Mouse (Mus musculus): ENCODE results near the gene Rreb1.
A peak's percentile ranks its signal among the peaks of the same experiment; 100 is the strongest.

The Rreb1 gene

DNA sequence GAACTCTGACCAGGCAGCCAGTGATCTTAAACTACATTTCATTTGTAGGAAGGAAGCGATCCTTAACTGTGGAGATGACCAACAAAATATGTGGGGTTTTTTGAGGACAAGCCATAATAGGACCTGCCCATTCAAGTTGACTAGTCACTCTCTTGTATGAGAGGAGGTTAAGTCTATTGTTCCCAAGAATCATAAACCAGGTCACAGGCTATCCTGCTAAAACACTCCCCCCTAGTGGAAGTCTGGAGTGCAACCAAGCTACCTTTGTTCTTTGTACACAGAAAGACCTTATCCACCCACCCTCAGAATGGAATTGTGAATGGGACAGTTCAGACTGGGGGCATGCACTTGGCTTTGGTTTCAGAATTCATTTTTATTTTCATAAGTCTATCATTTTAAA lies 166.1 kb downstream of the Rreb1 start:
- DNase-seq (ENCODE audit: low spot score in 2 of 2), result no peak

DNA sequence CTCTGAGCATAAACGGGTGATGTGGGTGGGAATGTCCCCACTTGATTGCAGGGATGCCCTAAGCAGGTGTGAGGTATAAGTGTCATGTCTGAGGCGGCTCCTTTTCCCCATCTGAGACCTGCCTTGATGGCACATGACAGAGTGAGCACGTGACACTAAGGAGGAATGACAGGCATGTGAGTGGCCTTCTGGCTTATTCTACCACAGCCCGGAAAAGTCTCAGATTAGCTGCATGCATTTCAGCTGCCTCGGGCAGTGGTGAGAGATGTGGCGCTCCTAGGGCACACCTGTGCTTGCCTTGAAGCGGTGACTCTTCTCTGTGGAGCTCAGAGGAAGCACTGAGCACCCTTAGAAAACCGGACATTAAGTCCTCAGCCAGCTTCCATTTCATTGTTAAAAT lies 167.2 kb downstream of the Rreb1 start:
- DNase-seq (ENCODE audit: low spot score in 2 of 2), result no peak

DNA sequence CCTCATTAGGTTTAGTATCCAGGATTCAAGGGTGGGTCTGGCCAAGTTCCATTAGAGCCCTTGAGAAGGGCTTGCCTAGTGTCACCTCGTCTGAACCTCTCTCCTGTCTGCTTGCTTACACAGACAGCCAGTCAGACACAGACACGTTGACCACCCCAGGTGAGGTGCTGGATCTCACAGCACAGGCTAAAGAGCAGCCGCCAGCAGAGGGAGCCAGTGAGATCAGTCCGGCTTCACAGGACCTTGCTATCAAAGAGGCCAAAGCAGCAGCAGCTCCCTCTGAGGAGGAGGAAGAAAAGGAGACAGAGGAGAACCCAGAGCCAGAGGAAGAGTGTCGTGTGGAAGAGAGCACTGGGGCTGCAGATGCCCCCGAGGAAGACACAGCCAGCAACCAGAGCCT lies 168.5 kb downstream of the Rreb1 start:
- peak; percentile 50 to 75 for DNase-seq (ENCODE audit: low spot score in 2 of 2)

DNA sequence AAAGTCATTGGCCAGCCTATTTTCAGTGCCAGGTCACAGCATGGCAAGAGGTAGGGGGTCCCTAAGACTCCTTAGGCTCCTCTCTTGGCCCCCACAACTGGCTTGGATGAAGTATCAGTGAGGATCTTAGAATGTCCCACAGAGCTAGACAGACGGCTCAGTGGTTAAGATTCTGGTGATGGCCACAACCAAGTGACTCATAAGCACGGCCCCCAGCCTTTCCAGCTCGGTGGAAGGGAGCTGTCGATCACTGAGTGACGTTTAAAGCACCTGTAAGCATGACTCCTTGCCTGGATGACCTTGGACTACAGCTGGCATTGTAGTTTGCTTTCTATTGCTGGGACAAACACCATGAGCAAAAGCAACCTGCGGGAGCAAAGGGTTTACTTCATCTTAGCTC lies 174.8 kb downstream of the Rreb1 start:
- DNase-seq (ENCODE audit: low spot score in 2 of 2), result no peak

DNA sequence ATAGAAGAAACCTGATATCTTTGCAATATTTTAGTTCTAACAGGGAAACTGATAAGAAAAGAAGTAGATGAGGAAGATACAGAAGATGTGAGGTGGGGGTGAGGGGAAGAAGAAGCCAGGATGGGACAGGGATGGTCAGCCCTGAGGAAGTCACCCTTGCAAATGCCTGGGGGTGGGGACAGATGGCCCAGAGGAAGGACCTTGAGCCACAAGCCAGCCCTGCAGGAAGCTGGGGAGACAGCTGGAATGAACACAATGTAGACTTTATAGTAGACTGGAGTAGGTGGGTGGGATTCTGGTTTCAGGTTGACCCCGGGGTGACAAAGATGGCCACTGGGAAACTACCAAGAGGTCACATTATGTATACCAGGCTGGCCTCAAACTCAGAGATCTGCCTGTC lies 176.1 kb downstream of the Rreb1 start:
- no peak for DNase-seq (ENCODE audit: low spot score in 2 of 2)

DNA sequence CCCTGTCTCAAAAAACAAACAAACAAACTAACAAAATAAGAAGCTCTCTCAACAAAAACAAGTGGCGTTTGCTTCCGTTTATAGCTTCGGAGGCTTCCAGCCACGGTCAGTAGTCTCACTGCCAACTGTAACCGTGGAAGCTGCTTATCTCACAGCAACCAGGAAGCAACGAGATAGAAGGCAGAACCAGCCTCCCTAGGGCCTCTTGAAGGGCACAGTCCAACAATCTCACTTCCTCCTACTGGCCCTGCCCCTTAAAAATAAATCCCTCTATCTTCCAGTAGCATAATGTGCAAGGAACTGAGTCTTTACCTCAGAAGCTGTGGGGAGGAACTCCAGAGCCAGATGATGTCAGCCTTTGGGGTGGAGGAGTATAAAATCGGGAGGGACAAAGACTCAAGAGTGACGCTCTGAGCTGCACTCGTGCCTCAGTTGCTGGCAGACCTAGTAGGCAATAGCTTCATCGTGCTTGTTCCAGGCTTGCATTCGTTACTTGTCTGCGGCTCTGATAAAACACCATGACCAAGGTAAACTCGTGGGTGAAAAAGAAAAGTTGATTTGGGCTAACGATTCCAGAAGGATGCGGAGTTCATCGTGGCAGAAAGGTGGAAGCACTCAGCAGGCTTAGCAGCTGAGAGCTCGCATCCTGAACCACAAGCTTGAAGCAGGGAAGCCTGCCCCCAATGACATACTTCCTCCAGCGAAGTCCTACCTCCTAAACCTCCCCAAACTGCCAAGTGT lies 180.5 kb downstream of the Rreb1 start:
- DNase-seq (ENCODE audit: low spot score in 2 of 2), result peak in 1 of 2 experiments; percentile 53

DNA sequence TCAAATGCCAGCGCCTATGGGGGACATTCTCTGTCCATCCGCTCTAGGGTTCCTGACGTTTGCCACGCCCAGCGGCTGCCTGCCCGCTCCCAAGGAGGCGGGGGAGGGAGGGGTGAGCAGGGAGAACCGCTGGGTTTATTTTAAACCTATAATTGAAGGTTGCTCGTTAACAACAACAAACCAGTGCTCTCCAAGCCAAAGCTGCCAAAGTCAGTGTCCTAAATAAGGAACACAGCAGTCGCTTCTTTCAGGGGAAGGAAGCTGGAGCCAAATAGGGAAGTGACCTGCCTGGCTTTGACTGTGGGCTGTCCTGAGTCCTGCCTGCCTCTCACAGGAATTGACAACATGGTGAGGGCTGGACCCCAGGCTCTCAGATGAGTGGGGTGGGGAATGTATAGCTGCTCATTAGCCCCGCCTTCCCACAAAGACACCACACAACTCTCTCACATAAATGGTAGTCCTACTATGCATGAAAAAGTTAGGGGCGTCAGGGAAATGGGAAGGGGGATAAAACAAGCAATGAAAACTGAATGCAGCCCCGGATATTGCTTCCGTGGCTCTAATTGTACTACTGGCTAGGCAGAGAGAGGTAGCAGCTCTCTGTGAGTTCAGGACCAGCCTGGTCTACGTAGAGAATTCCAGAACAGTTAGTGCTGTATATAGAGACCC lies 181.2 kb downstream of the Rreb1 start:
- DNase-seq (ENCODE audit: low spot score in 2 of 2), result no peak

GRCm38 (mm10) chr13:37959936-37960335 lies 181.7 kb downstream of the Rreb1 start:
- no peak for DNase-seq (ENCODE audit: low spot score in 2 of 2)

GRCm38 (mm10) chr13:37962541-37962940 lies 184.3 kb downstream of the Rreb1 start:
- DNase-seq (ENCODE audit: low spot score in 2 of 2), result no peak

DNA sequence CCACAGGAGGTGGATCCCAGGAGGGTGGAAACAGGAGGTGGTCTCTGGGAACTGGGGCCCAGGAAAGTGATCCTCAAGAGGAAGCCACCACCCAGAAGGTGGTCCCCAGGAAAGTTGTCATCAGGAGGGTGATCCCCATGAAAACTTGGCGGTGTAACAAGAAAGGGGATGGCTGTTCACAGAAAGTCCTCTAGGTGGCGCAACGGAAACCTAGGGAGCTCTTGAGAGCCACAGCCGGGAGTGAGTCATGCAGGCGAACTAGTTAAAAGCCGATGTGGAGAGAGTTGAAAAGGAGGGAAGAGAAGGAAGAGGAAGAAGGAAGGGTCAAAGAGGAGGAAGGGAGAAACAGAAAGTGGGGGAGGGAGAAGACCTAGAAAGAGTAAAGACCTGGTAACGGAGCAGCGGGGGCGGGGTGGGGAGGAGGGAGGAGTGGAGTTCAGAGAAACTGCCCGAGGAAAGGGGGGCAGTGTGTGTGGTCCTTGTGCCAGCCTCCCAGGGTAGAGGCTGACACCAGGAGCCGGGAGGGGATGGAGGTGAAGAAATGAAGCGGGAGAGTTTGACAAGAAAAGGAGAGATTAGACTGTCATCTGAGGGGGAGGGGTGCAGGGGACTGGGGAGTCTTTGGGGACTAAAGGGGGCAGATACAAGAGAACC lies 185.3 kb downstream of the Rreb1 start:
- DNase-seq (ENCODE audit: low spot score in 2 of 2), result peak; percentile 56 to 71

DNA sequence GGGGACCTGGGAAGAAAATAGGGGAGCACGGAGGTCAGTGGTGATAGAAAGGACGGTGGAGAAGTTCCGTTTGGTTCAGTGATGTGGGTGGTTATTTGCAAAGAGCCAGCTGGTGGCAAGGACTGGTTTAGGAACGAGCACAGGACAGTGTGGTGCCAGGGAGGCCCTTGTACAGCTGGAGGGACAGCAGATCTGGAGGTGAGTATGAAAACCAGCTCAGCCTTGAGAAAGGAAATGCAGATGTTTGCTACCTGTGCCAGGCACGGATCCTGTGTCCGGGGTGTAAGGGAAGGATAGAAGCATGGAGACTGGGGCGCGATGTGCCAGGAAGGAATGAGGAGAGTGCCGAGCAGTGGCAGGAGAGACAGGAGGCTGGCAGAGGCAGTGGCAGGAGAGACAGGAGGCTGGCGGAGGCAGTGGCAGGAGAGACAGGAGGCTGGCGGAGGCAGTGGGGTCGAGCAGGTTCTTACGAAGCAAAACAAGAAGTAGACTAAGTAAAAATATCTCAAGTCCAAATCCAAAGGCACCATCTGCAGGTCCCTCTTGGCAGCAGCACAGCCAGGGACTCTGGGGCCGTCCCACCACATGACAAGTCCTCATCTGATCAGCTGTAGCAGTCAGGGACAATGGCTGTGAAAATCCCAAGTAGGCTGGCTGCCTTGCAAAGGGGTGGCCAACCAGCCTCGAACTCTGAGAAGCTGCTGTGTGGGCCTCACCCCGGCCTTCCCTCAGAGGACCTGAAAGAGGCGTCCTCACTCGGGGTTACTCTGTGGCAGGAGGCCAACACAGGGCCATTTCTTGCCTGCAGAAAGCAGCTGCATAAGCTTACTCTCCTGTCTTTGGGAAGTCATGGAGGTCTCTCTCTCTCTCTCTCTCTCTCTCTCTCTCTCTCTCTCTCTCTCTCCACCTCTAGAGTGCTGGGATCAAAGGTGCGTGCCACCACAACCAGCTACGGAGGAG lies 186.2 kb downstream of the Rreb1 start:
- no peak for DNase-seq (ENCODE audit: low spot score in 2 of 2)

DNA sequence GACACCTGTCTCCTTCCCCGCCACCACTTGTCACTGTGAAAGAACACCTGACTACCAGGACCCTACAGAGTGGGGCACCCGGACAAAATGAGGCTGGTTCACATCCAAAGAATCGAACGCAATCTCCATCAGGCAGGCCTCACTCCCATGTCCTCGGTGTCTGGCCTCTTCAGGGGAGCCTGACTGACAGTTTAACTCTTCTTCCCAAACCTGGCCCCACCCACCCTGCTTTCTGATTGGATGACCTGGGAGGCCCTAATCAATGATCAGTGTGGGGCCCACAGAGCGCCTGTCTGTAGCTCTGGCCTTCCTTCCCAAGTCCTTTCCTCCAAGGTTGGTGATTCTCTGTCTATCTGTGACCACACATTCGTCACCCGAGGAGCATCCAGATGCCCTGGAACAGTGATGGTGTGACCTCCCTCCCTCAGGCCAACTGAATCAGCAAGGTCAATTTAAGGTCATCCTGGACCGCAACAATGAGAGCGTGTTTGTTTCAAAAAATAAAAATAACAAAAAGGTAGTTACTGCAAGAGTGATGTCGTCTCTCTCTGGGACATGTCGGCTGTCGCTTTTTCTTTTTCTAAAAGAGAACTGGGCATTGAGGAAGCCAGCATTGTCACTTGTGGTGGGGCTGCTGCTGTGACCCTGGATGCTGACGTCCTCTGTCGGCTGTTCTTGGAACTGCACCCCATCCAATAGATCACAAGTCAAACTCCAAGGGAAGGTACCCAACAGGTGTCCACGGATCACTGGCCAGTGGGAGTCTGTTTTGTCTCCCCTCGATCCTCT lies 187.1 kb downstream of the Rreb1 start:
- no peak for DNase-seq (ENCODE audit: low spot score in 2 of 2)

GRCm38 (mm10) chr13:37966256-37967051 lies 188.3 kb downstream of the Rreb1 start:
- DNase-seq (ENCODE audit: low spot score in 2 of 2), result peak in 1 of 2 experiments; percentile 50

- DNase-seq (ENCODE audit: low spot score in 2 of 2), result no peak
Measured at GRCm38 (mm10) chr13:37967052-37967437, 188.8 kb downstream of the Rreb1 start.

DNA sequence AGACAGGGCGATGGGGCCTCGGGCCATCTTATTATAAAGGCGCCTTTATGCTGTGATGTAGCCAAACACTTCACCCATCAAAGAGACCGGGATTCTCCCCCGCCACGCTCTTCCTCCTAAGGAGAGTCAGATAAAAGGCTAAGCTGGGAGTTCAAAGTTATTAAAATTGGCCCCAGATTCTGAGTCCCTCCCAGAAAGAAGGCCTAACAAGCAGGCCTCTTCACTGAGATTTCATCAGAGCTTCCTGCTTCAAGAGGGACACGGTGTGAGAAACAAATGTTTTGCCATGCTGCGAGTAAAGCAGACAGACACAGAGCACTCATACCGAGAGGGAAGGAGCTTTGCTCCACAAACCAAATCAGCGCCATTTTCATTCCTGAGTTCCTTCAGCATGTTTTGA lies 189.4 kb downstream of the Rreb1 start:
- DNase-seq (ENCODE audit: low spot score in 2 of 2), result no peak

- peak; percentile 77 to 81 for DNase-seq (ENCODE audit: low spot score in 2 of 2)
Measured at GRCm38 (mm10) chr13:37969337-37969736, 191.1 kb downstream of the Rreb1 start.

GRCm38 (mm10) chr13:37969988-37970387 lies 191.8 kb downstream of the Rreb1 start:
- no peak for DNase-seq (ENCODE audit: low spot score in 2 of 2)

DNA sequence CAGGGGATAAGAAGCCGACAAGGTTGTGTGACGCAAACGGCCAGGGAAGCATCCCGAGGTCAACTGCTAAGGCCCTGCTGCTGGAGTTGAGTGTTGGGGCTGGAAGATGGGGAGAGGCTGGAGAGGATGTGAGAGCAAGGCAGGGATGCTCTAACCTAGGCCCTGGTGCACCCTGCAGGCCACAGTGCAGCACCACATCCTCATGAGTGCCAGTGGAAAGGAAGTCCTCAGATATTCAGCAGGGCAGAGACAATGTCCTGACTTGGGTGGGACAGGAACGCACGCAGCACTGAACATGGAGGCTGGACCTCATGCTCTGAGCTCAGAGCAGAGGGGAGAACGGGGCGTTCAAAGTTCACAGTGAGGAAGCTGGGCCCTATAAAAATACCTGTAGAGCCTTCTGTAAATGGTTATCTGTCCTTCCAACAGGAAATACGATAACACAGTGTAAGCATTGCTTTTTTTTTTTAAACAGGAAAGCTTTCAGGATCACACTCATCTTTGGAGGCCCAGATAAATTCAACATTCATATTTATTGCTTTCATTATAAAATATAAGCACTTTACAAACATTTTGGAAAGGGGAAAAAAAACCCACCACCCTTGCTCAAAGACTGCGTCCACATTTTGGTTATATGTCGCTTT lies 192.8 kb downstream of the Rreb1 start:
- no peak for DNase-seq (ENCODE audit: low spot score in 2 of 2)

GRCm38 (mm10) chr13:37974036-37974435 lies 195.8 kb downstream of the Rreb1 start:
- no peak for DNase-seq (ENCODE audit: low spot score in 2 of 2)

DNA sequence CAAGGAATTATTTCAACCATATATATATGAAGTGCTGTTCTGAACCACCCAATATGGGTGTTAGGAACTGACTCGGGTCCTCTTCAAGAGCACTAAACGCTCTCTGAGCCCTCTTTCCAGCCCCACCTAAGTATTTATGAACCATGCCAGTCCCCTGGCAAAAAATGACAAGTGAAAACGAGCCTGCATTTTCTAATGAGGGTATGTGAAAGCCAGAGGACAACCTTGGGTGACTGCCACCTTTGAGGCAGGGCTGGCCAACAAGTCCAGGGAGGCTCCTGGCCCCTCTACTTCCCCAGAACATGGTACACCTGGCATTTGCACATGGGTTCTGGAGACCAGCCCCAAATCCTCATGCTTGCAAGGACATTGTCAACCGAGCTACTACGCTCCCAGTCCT lies 196.5 kb downstream of the Rreb1 start:
- no peak for DNase-seq (ENCODE audit: low spot score in 2 of 2)
